Mouse (Mus musculus) embryonic stem cell, embryonic (primary cell): Measurements from ENCODE around the gene Tm9sf2.
"Not testable (repeated sequence)": the region's sequence is repeated elsewhere in the genome, so short reads cannot be mapped to it uniquely, and the experiment has no call there.

Experiments
- CTCF ChIA-PET, 4 experiments: fragments of 300-600 bp in 2 of 4; fragments of 350-600 bp in 2 of 4; sonication (Branson Sonifier 250); formaldehyde crosslinking; loops; one replicate each; lab custom pipeline; 2022; ENCODE audit warnings: inconsistent platforms in 2 of 4; lab: Charles Lee
- POLR2A ChIA-PET, 4 experiments: fragments of 300-600 bp in 2 of 4; fragments of 350-600 bp in 2 of 4; sonication (Branson Sonifier 250); formaldehyde crosslinking; loops; one replicate each; lab custom pipeline; 2022; ENCODE audit warnings: antibody characterized with exemption in 4 of 4, inconsistent platforms in 1 of 4; lab: Charles Lee

Gene Tm9sf2

DNA sequence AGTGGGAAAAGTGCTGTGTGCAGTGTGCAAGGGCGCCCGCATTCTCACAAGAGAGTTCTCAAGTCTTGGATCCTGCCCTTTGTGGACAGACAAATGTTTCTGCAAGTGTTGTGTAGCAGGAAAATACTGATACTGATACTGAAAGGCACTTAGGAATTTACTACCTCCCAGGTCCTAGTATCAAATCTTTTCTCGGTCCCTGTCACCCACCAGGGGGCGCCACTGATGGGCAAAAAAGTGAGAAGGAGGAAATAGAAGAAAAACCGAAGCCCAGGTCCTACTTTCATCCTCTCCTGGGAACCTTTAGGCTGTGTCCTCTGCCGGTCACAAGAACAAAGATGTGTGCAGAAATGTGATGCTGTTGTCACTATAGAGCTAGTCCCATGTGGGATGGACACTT is 27.4 kb upstream of the Tm9sf2 start:
- ChIA-PET POLR2A (interaction anchor here in 3 of 4 experiments (0.6 to 1.1 kb wide), 6 partner anchors 26 to 459 kb away, joined by 3 to 6 read pairs (median 3); partner anchors contain the start of gene Tm9sf2 (in 1 of the 3)), CTCF (interaction anchor here in 3 of 4 experiments (0.6 to 1.1 kb wide), 13 partner anchors 10 to 1160 kb away, joined by 3 to 17 read pairs (median 4); no protein-coding TSS in a partner anchor)

- ChIA-PET CTCF (interaction anchor here in 3 of 4 experiments (0.6 to 1.1 kb wide), 15 partner anchors 11 to 1160 kb away, joined by 3 to 17 read pairs (median 4); no protein-coding TSS in a partner anchor), POLR2A (interaction anchor here in 3 of 4 experiments (0.6 to 1.1 kb wide), 6 partner anchors 25 to 460 kb away, joined by 3 to 6 read pairs (median 3); partner anchors contain the start of gene Tm9sf2 (in 1 of the 3))
These were observed 26.9 kb upstream of the Tm9sf2 start for GRCm38 (mm10) chr14:122079921-122080320.

DNA sequence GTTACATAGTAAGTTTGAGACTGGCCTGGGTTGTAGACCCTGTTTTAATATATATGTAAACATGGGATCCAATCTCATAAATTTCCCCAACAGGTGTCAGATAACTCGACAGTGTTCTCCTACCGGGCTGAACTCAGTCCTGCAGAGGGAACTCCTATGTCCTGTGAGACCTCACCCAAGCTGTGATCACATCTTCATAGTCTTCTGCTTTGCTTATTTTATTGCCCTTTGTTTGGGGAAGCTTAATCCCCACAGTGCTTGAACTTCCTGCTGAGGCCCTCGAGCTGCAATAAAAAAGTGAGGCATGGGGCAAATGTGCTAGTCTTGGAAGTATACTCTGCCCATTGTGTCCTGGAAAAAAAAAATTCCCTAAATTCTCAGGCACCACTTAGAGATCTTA is 25.5 kb upstream of the Tm9sf2 start:
- ChIA-PET CTCF (no interaction called here), POLR2A (no interaction called here)

GRCm38 (mm10) chr14:122083499-122083898 is 23.3 kb upstream of the Tm9sf2 start:
- POLR2A ChIA-PET, result interaction anchor here in 2 of 4 experiments (0.7 to 1.1 kb wide), 2 partner anchors 206 to 698 kb away, joined by 3 read pairs; no protein-coding TSS in a partner anchor
- CTCF ChIA-PET, result no interaction called here

DNA sequence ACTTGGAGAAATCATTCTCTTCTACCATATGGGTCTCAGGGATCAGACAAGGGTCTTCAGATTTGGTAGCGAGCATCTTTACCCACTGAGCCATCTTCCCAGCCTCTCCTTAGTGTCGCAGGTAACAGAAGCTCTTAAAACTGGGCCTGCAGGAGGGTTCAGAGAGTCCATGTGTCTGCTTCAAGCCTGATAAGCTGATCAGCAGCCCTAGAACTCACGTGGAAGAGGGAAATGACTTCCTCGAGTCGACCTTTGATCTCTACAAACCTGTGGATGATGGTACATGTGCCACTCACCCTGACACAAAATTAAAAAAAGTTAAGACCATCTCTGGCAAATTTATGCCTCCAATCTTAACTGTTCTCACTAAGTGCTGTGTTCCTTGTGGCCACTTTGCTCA is 18.9 kb upstream of the Tm9sf2 start:
- ChIA-PET POLR2A (interaction anchor here in 1 of 4 experiments (1.3 kb wide), 2 partner anchors 11 to 15 kb away, joined by 3 to 5 read pairs; no protein-coding TSS in a partner anchor), CTCF (no interaction called here)

- CTCF ChIA-PET, result no interaction called here
These were observed 14.5 kb upstream of the Tm9sf2 start for GRCm38 (mm10) chr14:122092363-122092762.

GRCm38 (mm10) chr14:122096331-122096730 is 10.5 kb upstream of the Tm9sf2 start:
- CTCF ChIA-PET, result no interaction called here
- POLR2A ChIA-PET, result interaction anchor here in 2 of 4 experiments (0.6 to 2.3 kb wide), 3 partner anchors 9 to 167 kb away, joined by 3 to 8 read pairs (median 3); no protein-coding TSS in a partner anchor

More at GRCm38 (mm10) chr14:122092363-122092762, 14.5 kb upstream of the Tm9sf2 start:
- POLR2A ChIA-PET, result no interaction called here

DNA sequence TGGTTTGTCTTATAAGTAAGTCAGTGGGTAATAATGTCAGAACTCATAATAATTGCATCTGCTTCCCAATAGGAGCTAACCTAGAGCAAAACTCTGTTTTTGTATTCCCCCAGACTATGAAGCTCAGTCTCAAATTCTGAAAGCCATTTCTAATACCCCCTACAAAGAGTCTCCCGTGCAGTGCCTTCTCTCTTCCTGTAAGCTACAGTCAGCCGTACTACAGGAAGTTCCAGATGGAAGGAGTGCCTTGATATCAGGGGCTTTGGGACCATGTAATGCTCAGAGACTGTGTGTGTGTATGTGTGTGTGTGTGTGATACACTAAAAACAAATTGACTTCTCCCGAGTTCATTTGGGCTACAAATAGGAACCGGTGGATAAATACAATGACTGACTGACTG is 7.3 kb upstream of the Tm9sf2 start:
- POLR2A ChIA-PET, result interaction anchor here in 1 of 4 experiments (0.9 kb wide), 1 partner anchor 12 kb away, joined by 3 read pairs; no protein-coding TSS in a partner anchor
- CTCF ChIA-PET, result no interaction called here

DNA sequence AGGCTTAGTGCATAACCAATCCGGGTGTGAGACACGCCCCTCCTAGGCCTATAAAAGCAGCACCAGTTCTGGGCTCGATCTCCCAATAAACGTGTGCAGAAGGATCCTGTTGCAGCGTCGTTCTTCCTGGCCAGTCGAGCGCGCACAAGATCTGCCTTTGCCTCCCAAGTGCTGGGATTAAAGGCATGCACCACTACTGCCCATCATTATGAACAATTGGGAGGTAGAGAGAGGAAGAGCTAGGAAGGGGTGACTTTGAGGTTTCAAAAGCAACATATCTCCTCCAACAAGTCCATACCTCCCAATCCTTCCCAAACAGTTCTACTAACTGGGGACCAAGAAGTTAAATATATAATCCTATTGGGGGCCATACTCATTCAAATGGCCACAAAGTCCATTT is 4.9 kb upstream of the Tm9sf2 start:
- POLR2A ChIA-PET, result interaction anchor here in 3 of 4 experiments (0.6 to 1.3 kb wide), 6 partner anchors 11 to 674 kb away, joined by 3 to 5 read pairs (median 4); no protein-coding TSS in a partner anchor

GRCm38 (mm10) chr14:122104881-122105280 is 2.0 kb upstream of the Tm9sf2 start:
- POLR2A ChIA-PET, result interaction anchor here in 3 of 4 experiments (0.6 to 4.2 kb wide), 74 partner anchors 8 to 808 kb away, joined by 3 to 23 read pairs (median 4); partner anchors contain the start of genes Clybl (in 2 of the 3), Ubac2 (in 2 of the 3), Dock9 (in 1 of the 3) and Pcca (in 1 of the 3)
- CTCF ChIA-PET, result interaction anchor here in 3 of 4 experiments (0.6 to 1.4 kb wide), 7 partner anchors 9 to 808 kb away, joined by 3 to 6 read pairs (median 4); no protein-coding TSS in a partner anchor

More for the DNA sequence above, 4.9 kb upstream of the Tm9sf2 start:
- CTCF ChIA-PET, result not testable (repeated sequence)

- POLR2A ChIA-PET, result interaction anchor here in 3 of 4 experiments (0.6 to 4.2 kb wide), 73 partner anchors 8 to 1042 kb away, joined by 3 to 23 read pairs (median 4); partner anchors contain the start of genes Clybl (in 3 of the 3), Ubac2 (in 2 of the 3), Dock9 (in 1 of the 3) and Pcca (in 1 of the 3)
These were observed 1.2 kb upstream of the Tm9sf2 start for GRCm38 (mm10) chr14:122105391-122106285.

GRCm38 (mm10) chr14:122107481-122108214 is 810 bp downstream of the Tm9sf2 start:
- ChIA-PET POLR2A (interaction anchor here in 3 of 4 experiments (0.6 to 4.2 kb wide), 42 partner anchors 9 to 426 kb away, joined by 3 to 23 read pairs (median 3); partner anchors contain the start of genes Ubac2 (in 2 of the 3), Clybl (in 1 of the 3), Pcca (in 1 of the 3) and Zic2 (in 1 of the 3)), CTCF (interaction anchor here in 3 of 4 experiments (0.7 to 1.2 kb wide), 3 partner anchors 83 to 103 kb away, joined by 3 to 4 read pairs (median 4); no protein-coding TSS in a partner anchor)

More at GRCm38 (mm10) chr14:122105391-122106285, 1.2 kb upstream of the Tm9sf2 start:
- CTCF ChIA-PET, result interaction anchor here in 1 of 4 experiments (0.9 to 1.4 kb wide), 2 partner anchors 26 to 85 kb away, joined by 3 to 5 read pairs; no protein-coding TSS in a partner anchor

- POLR2A ChIA-PET, result interaction anchor here in 2 of 4 experiments (0.9 to 1.5 kb wide), 3 partner anchors 18 to 58 kb away, joined by 3 read pairs; no protein-coding TSS in a partner anchor
- CTCF ChIA-PET, result interaction anchor here (0.6 to 1.2 kb wide), 7 partner anchors 26 to 247 kb away, joined by 3 to 4 read pairs (median 3); no protein-coding TSS in a partner anchor
These were observed 4.8 kb downstream of the Tm9sf2 start for GRCm38 (mm10) chr14:122111681-122112080.

DNA sequence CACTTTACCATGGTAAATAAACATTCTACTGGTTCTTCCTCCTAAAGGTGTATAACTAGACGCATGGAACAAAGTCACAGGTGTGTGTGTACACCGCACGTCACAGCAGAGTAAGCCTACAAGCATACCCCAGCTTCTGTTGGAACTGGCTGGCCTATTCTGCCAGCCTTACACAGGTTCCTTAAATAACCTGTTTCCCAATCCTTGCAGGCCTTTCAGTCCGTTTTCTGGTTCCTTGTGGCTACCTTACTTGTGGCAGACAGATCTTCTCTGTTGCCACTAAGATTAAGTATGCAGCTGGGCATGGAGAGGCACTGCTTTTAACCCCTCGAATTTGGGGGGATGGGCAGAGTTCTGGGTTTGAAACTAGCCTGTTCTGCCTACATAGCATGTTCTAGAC is 5.5 kb downstream of the Tm9sf2 start:
- ChIA-PET CTCF (interaction anchor here in 3 of 4 experiments (0.6 to 1.0 kb wide), 5 partner anchors 25 to 247 kb away, joined by 3 read pairs; no protein-coding TSS in a partner anchor), POLR2A (interaction anchor here in 3 of 4 experiments (1.0 to 1.5 kb wide), 5 partner anchors 8 to 322 kb away, joined by 3 to 4 read pairs (median 3); no protein-coding TSS in a partner anchor)

DNA sequence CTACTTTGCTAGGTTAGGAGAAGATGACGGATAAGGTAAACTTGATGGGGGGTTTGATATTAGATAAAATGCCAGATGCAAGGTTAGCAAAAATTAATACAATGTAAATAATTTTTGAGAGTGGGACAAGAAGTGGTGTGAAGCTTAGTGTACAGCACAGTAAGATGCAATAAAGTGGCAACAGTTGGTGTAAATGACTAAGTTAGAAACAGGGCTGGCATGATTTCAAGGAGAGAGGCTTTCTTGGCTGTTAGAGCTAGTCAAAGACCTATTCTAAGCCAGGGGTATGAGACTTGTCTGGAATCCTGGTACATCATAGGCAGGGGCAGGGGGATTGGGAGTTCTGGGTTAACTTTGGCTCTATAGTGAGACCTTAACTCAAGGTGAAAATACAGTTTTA is 9.4 kb downstream of the Tm9sf2 start:
- ChIA-PET POLR2A (interaction anchor here in 3 of 4 experiments (0.8 to 3.3 kb wide), 9 partner anchors 8 to 23 kb away, joined by 3 to 23 read pairs (median 6); partner anchors contain the start of gene Tm9sf2 (in 2 of the 3)), CTCF (interaction anchor here in 2 of 4 experiments (0.6 to 0.7 kb wide), 3 partner anchors 14 to 358 kb away, joined by 3 to 4 read pairs (median 3); no protein-coding TSS in a partner anchor)

DNA sequence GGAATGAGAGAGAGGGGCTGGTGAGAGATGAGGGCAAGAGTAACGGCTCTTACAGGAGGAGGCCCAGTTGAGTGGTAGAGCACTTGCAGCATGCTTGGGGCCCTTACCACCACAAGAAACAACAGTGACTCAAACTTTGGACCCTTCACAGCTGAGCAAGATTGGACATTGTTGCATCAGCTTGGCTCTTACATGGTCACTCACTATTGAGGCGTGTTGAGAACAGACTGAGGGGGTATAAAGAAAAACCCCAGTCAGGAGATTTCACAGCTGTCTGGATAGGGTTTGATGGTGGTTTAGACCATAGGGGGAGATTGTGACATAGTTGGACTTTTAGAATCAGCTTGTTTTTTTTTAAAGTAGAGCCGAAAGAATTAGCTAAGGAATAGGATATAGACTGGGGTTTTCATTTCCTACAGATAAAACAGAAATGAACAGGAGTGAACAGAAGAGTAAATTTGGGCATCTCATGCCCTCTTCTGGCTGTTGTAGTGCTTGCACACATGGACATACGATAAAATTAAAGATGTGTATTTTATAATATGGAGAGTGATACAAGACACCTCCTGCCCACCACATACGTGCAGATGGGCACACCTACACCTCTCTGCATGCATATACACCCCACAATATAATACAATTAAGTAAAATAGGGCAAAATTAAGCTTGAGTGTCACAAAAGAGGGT is 23.4 kb downstream of the Tm9sf2 start:
- POLR2A ChIA-PET, result interaction anchor here in 3 of 4 experiments (0.5 to 2.1 kb wide), 19 partner anchors 8 to 663 kb away, joined by 3 to 9 read pairs (median 3); partner anchors contain the start of gene Tm9sf2 (in 1 of the 3)
- CTCF ChIA-PET, result interaction anchor here (0.6 to 1.5 kb wide), 8 partner anchors 14 to 744 kb away, joined by 3 to 7 read pairs (median 3); no protein-coding TSS in a partner anchor
